Mouse (Mus musculus) midbrain, embryonic 15.5 days (tissue): Measurements from ENCODE around the gene Cass4. TPM values are rescaled to one million over a fixed set of nuclear protein-coding genes. Genes with fewer than 3 reads are reported as not detected.

Experiments
- ATAC-seq: fragments of 200-750 bp; cut with Nextera tagmentation; replicated peaks from 2 replicates; pipeline ENCODE4 v1.8.0; 2017; ENCODE audit warnings: moderate TSS enrichment
- H3K27ac ChIP-seq: fragments of 300-500 bp; sonication (generic); 2 replicates; pipeline ENCODE4 v1.5.1; 2015; ENCODE audit warnings: mild to moderate bottlenecking, inconsistent platforms
- H3K27me3 ChIP-seq: fragments of 300-500 bp; sonication (generic); replicated peaks from 2 replicates; pipeline ENCODE4 v1.6.1; 2015; ENCODE audit warnings: inconsistent platforms
- H3K36me3 ChIP-seq: fragments of 300-500 bp; sonication (generic); replicated peaks from 2 replicates; pipeline ENCODE4 v1.6.1; 2015; ENCODE audit warnings: inconsistent platforms
- H3K4me1 ChIP-seq: fragments of 300-500 bp; sonication (generic); 2 replicates; pipeline ENCODE4 v1.6.1; 2015; ENCODE audit warnings: inconsistent platforms
- H3K4me2 ChIP-seq: fragments of 300-500 bp; sonication (generic); 2 replicates; pipeline ENCODE4 v1.6.1; 2015; ENCODE audit warnings: inconsistent platforms, mild to moderate bottlenecking, moderate library complexity
- H3K4me3 ChIP-seq: fragments of 300-500 bp; sonication (generic); 2 replicates; pipeline ENCODE4 v1.5.1; 2015; ENCODE audit warnings: mild to moderate bottlenecking, inconsistent platforms
- H3K9ac ChIP-seq: fragments of 300-500 bp; sonication (generic); 2 replicates; pipeline ENCODE4 v1.6.1; 2015; ENCODE audit warnings: mild to moderate bottlenecking, inconsistent platforms
- H3K9me3 ChIP-seq: fragments of 300-500 bp; sonication (generic); 2 replicates; pipeline ENCODE4 v1.6.1; 2016; ENCODE audit warnings: inconsistent platforms
- WGBS: fragments of 180-500 bp; shearing (Covaris S2); methylation state at CpG from one replicate; pipeline ENCODE4 v1.1.7; 2015; ENCODE audit warnings: mixed read lengths; 5-methylcytosine and 5-hydroxymethylcytosine counted together
- polyA plus RNA-seq: library from polyadenylated mRNA; unstranded; fragments of >200 nt; fragmentation: Nextera tagmentation; extraction: Ambion mirVana; gene quantifications from 2 replicates; pipeline ENCODE4 v1.2.1, GENCODE M21; 2015

The Cass4 gene
- polyA plus RNA-seq, 1 experiment from 2014 or later: 0.12 TPM

DNA sequence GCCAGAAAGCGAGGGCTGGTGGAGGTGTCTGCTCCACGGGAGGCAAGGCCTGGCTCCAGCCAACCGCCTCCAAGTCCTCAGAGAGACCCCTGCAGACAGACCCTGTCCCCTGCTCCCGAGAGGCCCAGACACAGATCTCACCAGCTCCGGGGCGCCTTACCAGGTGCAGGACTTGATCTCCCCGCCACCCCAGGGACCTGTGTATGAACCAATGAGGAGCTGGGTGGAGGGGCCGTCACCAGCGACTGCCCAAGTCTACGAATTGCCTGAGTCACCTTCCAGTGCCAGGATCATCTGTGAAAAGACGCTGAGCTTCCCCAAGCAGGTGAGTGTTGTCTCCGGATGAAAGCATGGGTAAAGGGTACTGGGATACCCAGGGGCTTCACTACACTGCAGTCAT, 22.6 kb downstream of the Cass4 start:
- no peak for ATAC-seq
- Histone ChIP-seq H3K4me3 (no peak overlapping the region), H3K4me1 (no peaks in the 10 kb centered on the region), H3K36me3 (no peaks in the 10 kb centered on the region), H3K27me3 (no peaks in the 10 kb centered on the region), H3K27ac (no peak overlapping the region), H3K9me3 (no peaks in the 10 kb centered on the region), H3K9ac (no peak overlapping the region), H3K4me2 (no peak overlapping the region)
- 66% methylated on average over 12 of the region's 12 CpGs for WGBS

DNA sequence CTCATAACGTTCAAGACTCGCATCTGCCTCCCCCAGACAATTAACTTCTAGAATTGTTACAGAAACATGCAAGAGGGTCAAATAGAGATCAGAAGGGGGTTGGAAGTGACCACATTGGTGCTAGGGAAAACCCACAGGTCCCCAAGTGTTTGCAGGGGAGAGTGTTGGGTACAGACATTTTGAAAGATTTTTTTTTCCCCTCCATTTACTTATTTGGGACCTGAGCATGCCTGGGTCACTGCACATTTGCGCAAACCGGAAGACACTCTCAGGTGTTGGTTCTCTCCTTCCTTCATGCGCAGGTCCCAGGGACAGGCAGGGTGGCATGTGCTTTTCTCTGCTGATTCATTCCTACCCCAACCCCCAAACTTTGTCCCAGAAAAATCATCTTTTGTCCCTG, 23.3 kb downstream of the Cass4 start:
- WGBS: 93% methylated on average over 5 of the region's 5 CpGs
- ATAC-seq: no peak

DNA sequence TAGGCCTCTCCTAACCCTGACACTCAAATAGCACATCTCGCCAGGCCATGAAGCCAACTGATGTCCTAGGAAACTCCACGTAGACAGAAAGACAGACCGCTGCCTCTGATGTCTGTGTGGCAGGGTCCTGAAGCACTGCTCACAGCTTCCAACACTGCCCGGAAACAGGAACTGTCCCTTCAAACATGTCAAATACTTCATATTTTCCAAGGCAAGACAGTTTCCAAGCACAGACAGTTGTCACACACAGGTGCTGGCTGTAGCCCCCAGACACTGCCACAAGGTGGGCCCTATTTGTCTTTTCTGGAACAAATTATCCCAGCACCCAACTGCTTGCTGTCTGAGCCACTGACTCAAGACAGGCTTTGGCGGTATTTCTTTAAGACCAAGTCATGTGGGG, 24.6 kb downstream of the Cass4 start:
- H3K4me1 ChIP-seq: no peaks in the 10 kb centered on the region
- WGBS: 92% methylated on average over 5 of the region's 5 CpGs
- H3K9ac ChIP-seq: no peak overlapping the region
- H3K4me3 ChIP-seq: no peak overlapping the region
- ATAC-seq: no peak
- no peak overlapping the region for H3K4me2 ChIP-seq
- H3K9me3 ChIP-seq: no peaks in the 10 kb centered on the region
- no peaks in the 10 kb centered on the region for H3K27me3 ChIP-seq
- no peak overlapping the region for H3K27ac ChIP-seq
- no peaks in the 10 kb centered on the region for H3K36me3 ChIP-seq

More for the DNA sequence above, 23.3 kb downstream of the Cass4 start:
- H3K4me1 ChIP-seq: no peaks in the 10 kb centered on the region
- no peak overlapping the region for H3K9ac ChIP-seq
- no peak overlapping the region for H3K4me3 ChIP-seq
- H3K27ac ChIP-seq: no peak overlapping the region
- no peaks in the 10 kb centered on the region for H3K9me3 ChIP-seq
- no peaks in the 10 kb centered on the region for H3K27me3 ChIP-seq
- no peaks in the 10 kb centered on the region for H3K36me3 ChIP-seq
- no peak overlapping the region for H3K4me2 ChIP-seq

DNA sequence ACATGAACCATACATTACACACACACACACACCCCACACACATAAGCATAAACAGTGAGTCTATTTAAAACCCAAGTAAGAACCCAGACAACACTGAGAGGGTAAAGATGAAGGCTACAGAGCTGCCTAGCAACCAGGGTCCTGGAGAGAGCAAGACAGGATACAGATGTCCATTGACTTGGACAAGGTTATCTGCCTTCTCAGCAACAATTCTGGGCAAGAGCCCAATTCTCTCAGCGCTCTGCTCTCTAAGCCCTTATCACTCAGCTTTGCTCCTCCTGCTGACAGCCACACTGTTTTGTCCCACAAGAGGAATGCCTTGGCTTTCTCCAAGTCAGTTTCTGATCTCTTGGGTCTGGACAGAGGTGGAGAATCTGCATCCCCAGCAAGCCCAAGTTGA, 37.0 kb downstream of the Cass4 start:
- 81% methylated on average over 1 of the region's 1 CpGs for WGBS
- Histone ChIP-seq H3K27ac (no peak overlapping the region), H3K4me3 (no peak overlapping the region), H3K9me3 (no peaks in the 10 kb centered on the region), H3K4me1 (no peaks in the 10 kb centered on the region), H3K9ac (no peak overlapping the region), H3K4me2 (no peak overlapping the region), H3K36me3 (no peaks in the 10 kb centered on the region), H3K27me3 (no peaks in the 10 kb centered on the region; the same call in 1 of the 2 replicates)
- ATAC-seq: no peak

DNA sequence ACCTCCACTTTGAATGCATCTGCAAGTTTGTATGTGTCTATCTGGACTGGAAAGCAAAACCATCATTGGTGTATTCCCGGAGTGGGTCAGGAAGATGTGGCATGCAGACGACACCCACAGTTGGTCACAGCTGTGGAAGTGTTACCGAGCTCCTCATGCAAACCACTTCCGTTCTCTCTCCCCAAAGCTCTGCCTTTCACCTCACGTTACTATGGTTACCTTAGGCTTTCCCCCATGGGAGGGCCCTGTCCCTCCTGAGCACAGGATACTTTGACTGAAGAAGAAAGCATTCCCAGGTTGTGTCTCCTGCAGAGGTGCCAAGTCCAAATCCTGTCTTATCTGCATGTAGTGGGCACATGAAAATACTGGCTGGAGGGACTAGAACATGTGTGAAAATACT, 40.2 kb downstream of the Cass4 start:
- H3K4me1 ChIP-seq: no peaks in the 10 kb centered on the region
- no peak overlapping the region for H3K4me2 ChIP-seq
- H3K36me3 ChIP-seq: no peaks in the 10 kb centered on the region
- H3K9ac ChIP-seq: no peak overlapping the region
- H3K9me3 ChIP-seq: no peaks in the 10 kb centered on the region
- 56% methylated on average over 5 of the region's 5 CpGs for WGBS
- H3K27me3 ChIP-seq: no peaks in the 10 kb centered on the region; the same call in 1 of the 2 replicates
- no peak for ATAC-seq
- no peak overlapping the region for H3K27ac ChIP-seq
- no peak overlapping the region for H3K4me3 ChIP-seq

DNA sequence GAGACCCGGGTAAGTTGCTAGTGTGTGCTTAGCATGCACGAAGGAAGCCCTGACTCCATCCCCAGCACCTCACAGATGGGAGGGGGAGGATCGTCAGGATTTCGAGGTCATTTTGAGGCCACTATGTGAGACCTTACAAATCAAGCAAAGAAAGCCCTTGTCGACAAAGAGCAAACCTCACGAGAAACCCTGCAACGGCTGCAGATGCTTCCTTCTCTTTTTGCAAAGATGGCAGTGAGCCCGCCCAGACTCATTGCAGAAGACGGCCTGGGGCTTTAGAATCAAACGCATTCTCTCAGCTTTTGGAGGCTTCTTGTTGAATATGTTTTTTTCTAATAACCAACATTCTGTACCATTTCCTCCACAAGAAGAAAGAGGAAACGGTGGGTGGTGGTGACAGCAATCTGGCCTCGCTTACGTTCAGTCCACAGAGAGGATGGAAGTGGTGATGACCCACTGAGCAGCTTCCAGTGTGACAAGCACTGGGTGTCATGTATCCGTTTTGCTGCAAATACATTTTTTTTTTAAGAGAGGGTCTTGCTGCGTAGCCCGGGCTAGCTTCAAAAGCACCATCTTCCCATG, 43.9 kb downstream of the Cass4 start:
- Histone ChIP-seq H3K4me1 (peaks cover 22% of the 10 kb centered on the region), H3K27ac (no peak overlapping the region), H3K4me2 (no peak overlapping the region), H3K9me3 (no peaks in the 10 kb centered on the region), H3K4me3 (no peak overlapping the region), H3K36me3 (no peaks in the 10 kb centered on the region), H3K9ac (no peak overlapping the region), H3K27me3 (no peaks in the 10 kb centered on the region; the same call in 1 of the 2 replicates)
- WGBS: 74% methylated on average over 16 of the region's 16 CpGs
- no peak for ATAC-seq

DNA sequence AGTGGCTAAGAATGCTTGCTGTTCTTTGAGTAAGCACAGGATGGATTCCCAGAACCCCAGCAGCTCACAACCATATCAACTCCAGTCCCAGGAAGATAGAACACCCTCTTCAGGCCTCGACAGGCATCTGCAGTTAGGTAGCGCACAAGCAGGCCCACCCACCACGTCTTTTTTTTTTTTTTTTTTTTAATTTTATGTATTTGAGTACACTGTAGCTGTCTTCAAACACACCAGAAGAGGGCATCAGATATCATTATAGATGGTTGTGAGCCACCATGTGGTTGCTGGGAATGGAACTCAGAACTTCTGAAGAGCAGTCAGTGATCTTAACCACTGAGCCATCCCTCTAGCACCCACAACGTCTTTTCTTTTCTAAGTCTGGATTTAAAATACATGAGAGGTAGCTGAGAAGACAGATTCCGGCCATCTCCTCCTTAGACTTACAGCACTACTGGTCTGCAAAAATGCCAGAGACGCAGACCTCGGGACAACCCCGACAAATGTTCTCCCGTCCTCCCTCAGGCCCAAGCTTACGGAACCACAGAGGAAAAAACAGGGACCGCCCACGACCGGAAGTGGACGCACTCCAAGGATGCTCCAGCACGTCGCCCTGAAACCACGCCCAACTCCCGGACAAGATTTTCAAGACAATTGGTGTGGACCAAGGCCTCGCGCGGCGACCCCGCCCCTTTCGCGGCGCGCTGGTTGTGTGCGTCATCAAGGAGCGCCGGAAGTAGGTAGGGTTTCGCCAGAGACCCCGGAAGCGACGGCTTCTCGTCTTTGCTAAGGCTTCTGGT, 46.4 kb downstream of the Cass4 start, which contains the start of gene Rtf2:
Gene Rtf2 (plus strand): TSS at position 714 of the 797 bp plus-strand sequence.
- H3K9ac ChIP-seq: peak within 1 kb of the TSS; percentile 66
- no peaks in the 10 kb centered on the region for H3K36me3 ChIP-seq
- peak; percentile 98 for ATAC-seq

DNA sequence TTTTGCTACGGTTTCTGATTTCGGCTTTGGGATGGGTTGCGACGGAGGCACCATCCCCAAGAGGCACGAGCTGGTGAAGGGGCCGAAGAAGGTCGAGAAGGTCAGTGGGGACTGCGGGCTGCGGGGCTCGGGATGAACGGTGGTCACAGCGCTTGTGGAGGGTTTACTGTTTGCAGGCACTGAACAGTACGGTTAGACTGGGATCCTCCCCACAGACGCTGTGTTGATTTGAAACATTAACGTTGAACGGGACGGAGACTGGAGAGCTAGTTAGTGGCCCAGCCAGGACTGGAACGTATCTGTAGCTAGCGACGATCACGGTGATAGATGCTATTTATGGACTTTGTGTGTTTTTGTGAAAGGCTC, 47.0 kb downstream of the Cass4 start:
- peaks cover 2% of the 10 kb centered on the region; the same call in 1 of the 2 replicates for H3K36me3 ChIP-seq
- peak overlapping the region; percentile 63 for H3K4me2 ChIP-seq
- peak overlapping the region; percentile 47 for H3K9ac ChIP-seq
- H3K27ac ChIP-seq: peak overlapping the region; percentile 84
- ATAC-seq: peak; percentile 79
- no peaks in the 10 kb centered on the region for H3K27me3 ChIP-seq
- peak overlapping the region; percentile 57 for H3K4me3 ChIP-seq
- H3K9me3 ChIP-seq: no peaks in the 10 kb centered on the region
- under 1% methylated on average over 21 of the region's 21 CpGs for WGBS
- H3K4me1 ChIP-seq: peaks cover 25% of the 10 kb centered on the region

More for the DNA sequence above, 46.4 kb downstream of the Cass4 start, which contains the start of gene Rtf2:
- no peaks in the 10 kb centered on the region for H3K27me3 ChIP-seq
- WGBS: 2% methylated on average over 35 of the region's 35 CpGs
- H3K4me2 ChIP-seq: peak within 1 kb of the TSS; percentile 63
- peaks cover 25% of the 10 kb centered on the region for H3K4me1 ChIP-seq
- no peaks in the 10 kb centered on the region for H3K9me3 ChIP-seq
- H3K27ac ChIP-seq: peak within 1 kb of the TSS; percentile 84
- peak within 1 kb of the TSS; percentile 57 for H3K4me3 ChIP-seq

DNA sequence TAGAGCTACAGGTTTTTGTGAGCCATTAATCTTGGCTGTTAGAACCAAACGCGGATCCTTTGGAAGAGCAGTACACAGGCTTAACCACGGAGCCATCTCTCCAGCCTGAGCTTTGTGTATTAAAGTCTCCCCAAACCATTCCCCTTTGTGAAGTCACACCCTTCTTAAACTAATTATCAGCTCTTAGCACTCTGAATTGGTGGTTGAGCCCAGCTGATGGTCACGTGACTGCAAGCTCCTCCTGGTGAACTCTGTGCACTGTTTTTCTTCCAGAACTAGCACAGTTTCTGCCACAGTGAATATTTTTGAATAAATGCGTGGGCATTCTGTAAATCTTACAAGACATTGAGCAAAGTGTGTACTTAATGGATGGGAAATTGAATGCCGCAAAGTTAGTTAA, 47.6 kb downstream of the Cass4 start:
- Histone ChIP-seq H3K4me2 (peak overlapping the region; percentile 63), H3K4me1 (peaks cover 25% of the 10 kb centered on the region), H3K27me3 (no peaks in the 10 kb centered on the region), H3K9ac (no peak overlapping the region), H3K4me3 (peak overlapping the region; percentile 57), H3K36me3 (peaks cover 7% of the 10 kb centered on the region; the same call in 1 of the 2 replicates), H3K9me3 (no peaks in the 10 kb centered on the region), H3K27ac (no peak overlapping the region)
- WGBS: 37% methylated on average over 6 of the region's 6 CpGs
- ATAC-seq: no peak

DNA sequence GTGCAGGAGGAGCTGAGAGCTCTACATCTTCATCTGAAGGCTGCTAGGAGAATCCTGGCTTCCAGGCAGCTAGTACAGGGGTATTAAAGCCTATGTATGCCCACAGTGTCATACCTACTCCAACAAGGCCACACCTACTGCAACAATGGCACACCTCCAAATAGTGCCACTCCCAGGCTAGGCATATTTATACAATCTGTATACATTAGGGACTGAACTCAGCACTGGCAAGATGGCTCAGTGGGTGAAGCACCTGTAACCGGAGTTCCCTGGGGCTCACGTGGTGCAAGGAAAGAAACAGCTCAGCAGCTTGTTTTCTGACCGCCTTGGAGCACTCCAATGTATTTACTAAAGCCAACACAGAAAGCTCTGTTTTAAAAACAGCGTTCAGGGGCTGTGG, 52.0 kb downstream of the Cass4 start:
- H3K4me2 ChIP-seq: no peak overlapping the region

DNA sequence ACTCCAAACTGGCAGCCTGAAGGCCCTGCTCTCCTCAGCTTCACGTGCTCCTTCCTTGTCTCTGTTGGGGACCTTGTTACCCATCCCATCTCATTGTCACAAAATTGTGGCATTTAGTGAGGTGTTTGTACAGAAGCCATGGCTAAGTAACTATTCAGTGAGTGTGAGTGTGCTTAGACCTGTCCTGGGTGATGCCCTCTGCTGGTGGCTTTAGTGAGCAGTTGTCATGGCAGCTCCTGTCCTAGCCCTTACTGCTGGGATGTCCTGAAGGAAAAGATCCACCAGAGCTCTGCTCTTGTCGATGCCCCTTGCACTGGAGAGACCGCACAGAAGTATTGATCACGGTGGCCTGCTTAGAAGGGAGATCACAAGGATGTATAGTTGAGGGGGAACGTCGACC, 53.7 kb downstream of the Cass4 start:
- Histone ChIP-seq H3K9ac (no peak overlapping the region), H3K4me3 (no peak overlapping the region), H3K4me1 (peaks cover 4% of the 10 kb centered on the region; the same call in 1 of the 2 replicates), H3K9me3 (no peaks in the 10 kb centered on the region), H3K4me2 (no peak overlapping the region), H3K36me3 (peaks cover 52% of the 10 kb centered on the region), H3K27me3 (no peaks in the 10 kb centered on the region), H3K27ac (no peak overlapping the region)
- no peak for ATAC-seq
- WGBS: 91% methylated on average over 6 of the region's 6 CpGs

More for the DNA sequence above, 52.0 kb downstream of the Cass4 start:
- Histone ChIP-seq H3K27me3 (no peaks in the 10 kb centered on the region), H3K9ac (no peak overlapping the region), H3K27ac (no peak overlapping the region), H3K36me3 (peaks cover 41% of the 10 kb centered on the region), H3K4me3 (no peak overlapping the region), H3K4me1 (peaks cover 20% of the 10 kb centered on the region), H3K9me3 (no peaks in the 10 kb centered on the region)
- ATAC-seq: no peak
- 94% methylated on average over 4 of the region's 4 CpGs for WGBS

DNA sequence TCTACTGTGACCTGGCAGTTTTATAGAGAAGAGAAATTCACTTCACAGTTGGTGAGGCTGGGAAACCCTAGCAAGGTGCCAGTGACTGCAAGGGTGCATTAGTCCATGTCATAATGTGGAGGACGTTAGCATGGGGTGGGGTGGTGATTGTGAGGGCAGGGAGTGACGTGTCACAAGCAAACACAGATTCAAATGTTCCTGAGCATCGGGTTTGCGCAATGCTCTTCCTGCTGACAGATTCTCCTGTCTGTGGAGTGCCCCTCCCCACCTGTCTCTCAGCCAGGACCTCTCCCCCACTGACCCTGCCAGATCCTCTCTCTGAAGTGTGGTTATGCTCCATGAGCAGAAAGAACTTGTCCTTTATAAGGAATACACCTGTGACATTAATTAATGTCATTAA, 54.7 kb downstream of the Cass4 start:
- H3K4me1 ChIP-seq: no peaks in the 10 kb centered on the region
- no peaks in the 10 kb centered on the region for H3K9me3 ChIP-seq
- H3K27me3 ChIP-seq: no peaks in the 10 kb centered on the region
- no peak overlapping the region for H3K9ac ChIP-seq
- ATAC-seq: no peak
- H3K4me2 ChIP-seq: no peak overlapping the region
- WGBS: 90% methylated on average over 4 of the region's 4 CpGs
- H3K4me3 ChIP-seq: no peak overlapping the region
- peaks cover 57% of the 10 kb centered on the region for H3K36me3 ChIP-seq
- H3K27ac ChIP-seq: no peak overlapping the region
